Mouse (Mus musculus): ENCODE measurements around the gene C130050O18Rik.
"Not testable (repeated sequence)": the region's sequence is repeated elsewhere in the genome, so short reads cannot be mapped to it uniquely, and the experiment has no call there.

DNA sequence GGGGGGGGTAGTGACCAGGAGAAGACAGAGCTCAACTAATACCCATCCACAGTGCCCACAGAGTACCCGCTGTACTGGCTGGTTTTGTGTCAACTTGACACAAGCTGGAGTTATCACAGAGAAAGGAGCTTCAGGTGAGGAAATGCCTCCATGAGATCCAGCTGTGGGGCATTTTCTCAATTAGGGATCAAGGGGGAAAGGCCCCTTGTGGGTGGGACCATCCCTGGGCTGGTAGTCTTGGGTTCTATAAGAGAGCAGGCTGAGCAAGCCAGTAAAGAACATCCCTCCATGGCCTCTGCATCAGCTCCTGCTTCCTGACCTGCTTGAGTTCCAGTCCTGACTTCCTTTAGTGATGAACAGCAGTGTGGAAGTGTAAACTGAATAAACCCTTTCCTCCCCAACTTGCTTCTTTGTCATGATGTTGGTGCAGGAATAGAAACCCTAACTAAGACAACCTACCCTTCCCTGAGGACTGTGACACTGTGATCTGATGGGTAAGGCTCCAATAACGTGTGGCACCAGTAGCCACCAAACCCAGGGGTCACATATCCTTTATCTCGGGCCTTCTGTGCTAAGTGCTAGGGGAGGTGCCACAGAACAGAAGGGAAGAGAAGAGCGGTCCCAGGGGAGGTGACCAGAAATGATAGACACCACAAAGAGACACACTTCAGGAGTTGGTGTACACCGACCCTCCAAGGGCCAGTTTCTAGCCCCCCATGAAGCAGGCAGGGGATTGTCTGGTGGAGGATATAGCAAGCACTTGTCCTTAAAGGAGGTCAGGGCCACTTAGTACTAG is 14.6 kb upstream of the C130050O18Rik start:
- not testable (repeated sequence) for TF ChIP-seq POLR2A (IDR thresholded peaks at IDR 0.05; ENCODE audit: borderline replicate concordance, extremely low read depth, low read depth, low read length); CTCF (IDR thresholded peaks at IDR 0.05; ENCODE audit: insufficient read depth, low read length)

All from lung, adult 2 months (tissue).